Mouse (Mus musculus) embryo, embryonic 9.5 days (tissue): ENCODE results near the gene Padi4.

Experiments used
- DNase-seq: peaks from one replicate; pipeline ENCODE4 v3.0.0-alpha.2; 2017; ENCODE audit errors: extremely low spot score

The Padi4 gene

DNA sequence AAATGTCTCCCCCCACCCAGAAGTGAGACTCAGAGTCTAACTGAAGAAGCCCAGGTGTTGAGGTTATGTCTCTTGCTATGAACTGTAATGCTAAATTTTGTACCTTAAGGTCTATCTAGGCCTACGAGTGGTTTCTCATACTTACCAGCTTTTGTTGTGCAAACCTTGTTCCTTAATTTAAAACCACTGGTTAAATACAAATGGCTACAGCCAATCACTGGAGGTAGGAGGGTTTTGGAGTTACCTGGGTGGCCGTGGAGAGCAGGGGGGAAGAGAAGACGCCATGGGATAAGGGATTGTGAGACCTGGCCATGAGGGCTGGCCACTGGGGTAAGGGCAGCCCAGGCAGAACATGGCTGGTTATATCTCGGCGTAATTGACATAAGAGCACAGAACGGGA, 14.2 kb upstream of the Padi4 start:
- DNase-seq: no peak

DNA sequence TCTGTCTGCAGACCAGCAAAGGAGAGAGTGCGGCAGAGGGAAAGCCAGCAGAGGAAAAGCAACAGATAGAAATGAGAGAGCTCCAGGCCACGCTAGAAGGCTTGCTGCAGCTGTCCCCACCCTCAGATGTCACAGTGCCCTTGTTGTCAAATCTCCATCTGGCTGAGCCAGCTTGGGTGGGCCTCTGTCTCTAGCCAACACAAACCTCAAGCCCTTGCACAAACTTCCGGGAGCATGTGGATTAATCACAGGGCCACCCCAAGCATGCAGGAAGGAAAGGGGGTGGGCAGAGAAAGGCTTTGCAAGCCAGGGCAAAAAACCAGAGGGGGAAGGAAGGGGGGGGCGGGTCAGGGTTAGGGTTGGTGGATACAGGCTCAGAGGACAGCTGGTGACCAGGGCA, 13.4 kb upstream of the Padi4 start:
- DNase-seq: no peak

DNA sequence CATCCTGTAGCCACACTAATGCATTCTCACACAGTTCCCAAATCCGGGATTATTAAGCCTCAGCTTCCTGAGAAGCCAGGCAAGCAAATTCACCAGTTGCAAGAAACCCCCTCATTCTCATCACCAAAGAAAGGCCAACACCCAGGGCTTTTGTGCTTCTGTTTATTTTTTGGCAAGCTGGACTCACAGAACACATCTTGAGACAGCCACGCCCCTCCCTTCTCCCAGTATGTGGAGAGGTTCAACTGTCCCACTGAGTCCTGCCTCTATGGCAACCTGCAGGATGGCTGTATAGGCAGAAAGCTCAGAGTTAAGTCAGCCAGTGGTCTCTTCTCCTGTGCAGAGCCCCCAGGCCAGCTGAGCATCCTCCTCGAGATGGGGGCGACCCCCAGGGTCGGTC, 11.2 kb upstream of the Padi4 start:
- DNase-seq: no peak

DNA sequence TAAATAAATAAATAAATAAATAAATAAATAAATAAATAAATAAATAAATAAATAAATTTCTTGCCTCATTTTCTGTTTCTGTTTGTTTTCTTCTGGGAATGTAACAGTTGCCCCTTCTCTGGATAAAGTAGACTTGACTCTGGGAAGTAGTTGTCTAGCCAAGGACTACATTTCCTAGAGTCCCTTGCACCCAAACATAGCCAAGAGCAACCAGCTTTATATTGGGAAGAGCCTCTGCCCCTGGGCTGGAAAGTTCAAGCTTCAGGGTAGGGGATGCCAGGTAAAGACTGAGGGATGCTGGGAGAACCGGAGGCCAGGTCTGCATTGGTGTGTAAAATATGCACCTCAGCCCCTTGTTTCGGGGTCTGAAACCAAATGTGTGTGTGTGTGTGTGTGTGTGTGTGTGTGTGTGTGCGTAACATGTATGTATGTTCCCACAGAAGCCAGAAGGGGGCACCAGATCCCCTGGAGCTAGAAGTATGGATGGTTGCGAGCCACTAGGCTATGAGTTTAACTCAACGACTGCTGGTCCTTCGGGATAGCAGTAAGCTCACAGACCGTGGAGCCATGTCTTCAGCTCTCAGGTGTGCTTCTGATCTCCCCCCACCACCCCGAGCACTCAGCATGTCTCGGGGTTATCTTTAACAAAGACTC, 10.4 kb upstream of the Padi4 start:
- DNase-seq: no peak

DNA sequence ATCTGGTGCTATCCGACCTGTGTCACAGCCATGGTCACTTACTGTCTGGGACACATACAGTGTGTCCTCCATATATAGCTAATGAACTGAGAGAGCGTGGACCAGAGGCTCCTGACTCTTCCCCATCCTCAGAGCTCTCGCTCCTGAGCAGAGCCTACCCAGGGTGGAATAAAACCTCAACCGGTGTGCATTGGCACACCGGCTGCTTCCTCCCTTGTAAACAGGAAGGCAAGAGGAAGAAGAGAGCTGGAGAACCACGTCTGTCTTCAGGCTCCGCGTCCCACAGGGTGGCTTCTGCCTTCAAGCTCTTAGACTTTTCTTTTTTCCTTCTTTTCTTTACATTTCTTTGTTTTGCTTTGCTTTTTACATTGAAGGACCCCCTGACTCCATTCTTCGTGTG, 8.8 kb upstream of the Padi4 start:
- no peak for DNase-seq

DNA sequence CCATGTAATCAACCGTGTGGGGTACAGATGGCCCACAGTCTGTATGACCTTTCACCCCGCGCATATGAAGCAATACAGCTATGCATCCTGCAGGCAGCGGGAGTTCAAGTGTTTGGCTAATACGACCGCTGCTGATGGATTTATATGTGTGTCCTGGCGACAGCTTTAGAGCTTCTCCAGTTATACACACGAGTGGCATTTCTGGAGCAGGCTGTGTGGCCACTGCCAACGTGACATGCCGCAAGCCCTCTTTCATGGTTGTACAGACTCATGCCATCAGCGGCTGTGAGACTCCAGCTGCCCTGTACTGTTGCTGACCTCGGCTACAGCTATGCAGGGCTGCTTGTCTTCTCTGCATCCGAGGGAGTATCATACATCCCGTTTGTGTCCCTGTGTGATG, 6.5 kb upstream of the Padi4 start:
- no peak for DNase-seq

DNA sequence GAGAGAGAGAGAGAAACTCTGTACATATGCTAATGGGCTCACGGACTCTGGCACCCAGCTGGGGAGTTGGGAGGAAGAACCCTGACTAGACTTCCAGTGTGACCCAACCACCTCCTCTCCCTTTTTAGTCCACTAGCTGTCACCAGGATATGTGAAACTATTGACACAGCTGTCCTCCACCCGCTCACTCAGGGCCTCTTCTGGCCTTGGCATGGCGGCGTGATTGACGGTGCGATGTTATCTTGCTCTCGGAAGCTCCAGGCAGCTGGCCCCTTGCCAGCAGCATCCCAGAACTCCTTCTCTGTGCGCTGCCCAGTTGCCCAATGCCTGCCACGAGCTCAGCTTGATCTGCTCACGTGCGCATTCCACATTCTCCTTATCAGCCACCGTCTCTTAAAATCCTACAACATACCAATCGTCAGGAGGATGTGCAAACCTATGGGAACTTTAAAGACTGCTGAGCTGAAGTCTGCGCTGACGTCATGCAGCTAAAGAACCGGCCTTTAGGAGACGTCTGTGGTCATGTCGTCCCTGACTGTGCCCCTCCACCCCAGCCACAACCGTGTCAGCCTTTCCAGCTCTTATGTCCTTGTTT, 5.9 kb upstream of the Padi4 start:
- peak; percentile 45 for DNase-seq

DNA sequence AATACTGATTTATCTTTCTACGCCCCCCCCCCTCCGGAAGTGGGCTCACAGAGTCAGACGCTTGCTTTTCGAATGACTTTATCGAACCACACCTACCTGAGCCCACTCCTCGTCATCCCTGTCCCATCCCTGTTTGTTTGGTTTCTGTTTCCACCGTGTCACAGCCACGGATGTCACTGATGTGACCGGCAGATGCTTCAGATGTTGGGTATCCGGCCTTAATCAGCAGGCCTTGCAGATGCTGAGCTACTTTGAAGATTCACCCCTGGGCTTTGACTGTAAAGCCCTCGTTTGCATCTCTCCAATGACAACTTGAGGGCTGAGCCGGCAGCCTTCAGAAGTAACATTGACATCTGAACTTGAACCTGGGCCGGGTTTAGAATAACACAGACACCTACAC, 2.6 kb upstream of the Padi4 start:
- DNase-seq: no peak

DNA sequence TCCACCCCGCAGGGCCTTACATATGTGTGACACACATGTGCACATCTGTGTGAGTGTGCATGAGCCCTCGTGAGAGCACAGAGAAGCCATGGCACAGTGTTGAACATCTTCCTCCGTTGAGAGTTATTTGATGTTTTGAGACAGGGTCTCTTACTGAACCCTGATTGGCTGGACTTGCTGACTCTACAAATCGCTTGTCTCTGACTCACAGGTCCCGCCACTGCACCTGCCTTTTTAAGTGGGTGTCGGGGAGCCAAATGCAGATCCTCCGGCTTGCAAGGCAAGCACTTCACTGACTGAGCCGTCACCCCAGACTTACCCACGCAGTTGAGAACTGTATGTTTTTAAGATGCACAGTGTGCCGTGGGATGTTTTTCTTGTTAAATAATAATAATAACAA, 1.8 kb upstream of the Padi4 start:
- DNase-seq: no peak

DNA sequence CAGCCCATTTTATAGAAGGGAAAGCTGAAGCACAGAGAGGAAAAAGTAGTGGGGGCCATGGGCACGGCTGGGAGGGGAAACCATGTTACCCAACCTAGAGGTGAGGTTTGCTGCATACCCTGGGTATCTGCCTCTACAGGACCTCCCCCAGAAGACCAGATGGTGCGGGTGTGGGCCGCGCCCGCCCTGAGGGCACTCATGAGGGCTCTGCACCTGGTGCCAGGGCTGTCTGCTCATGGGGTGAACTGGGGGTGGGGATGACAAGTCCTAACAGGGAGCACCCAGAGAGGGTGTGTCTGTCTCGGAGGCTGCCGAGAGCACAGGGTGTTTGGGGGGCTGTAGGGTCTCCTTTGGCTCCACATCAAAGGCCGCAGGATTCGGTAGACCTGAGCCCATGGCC, 857 bp upstream of the Padi4 start:
- DNase-seq: no peak

DNA sequence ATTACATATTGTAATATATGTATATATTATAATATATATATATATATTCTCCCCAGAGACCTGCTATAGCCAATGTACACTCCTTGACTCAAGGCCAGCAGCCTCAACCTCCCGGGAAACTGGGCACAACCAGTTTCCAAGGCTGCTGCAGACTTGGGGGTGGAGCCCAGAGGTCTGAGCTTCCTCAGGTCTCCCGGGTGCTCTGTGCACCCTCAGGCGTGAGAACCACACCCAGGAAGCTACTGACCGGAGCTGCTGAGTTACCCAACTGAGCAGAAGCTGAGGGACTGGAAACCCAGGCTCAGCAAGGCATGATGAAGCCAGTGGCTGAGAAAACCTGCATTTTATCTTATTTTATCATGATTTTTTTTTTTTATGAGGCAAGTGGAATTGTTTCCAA, 2.9 kb downstream of the Padi4 start:
- DNase-seq: no peak

DNA sequence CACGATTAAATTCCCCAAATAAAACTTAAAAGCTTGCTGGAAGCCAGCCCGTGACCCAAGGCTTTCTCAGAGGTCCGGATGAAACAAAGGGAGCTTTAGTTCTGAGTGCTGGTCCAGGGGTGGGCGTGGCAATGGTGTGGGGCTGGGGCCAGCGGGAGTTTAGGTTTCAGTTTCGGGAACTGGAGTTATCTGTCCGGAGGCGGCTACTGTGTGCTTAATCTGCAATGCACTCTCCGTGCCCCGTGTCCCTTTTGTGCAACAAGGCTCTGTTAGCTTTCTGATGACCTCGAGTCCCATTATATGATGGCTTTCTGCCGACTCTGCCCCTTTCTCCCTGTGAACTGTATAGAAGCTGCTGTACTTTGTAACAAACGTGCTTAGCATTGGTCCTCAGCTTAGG, 3.6 kb downstream of the Padi4 start:
- peak; percentile 40 for DNase-seq

DNA sequence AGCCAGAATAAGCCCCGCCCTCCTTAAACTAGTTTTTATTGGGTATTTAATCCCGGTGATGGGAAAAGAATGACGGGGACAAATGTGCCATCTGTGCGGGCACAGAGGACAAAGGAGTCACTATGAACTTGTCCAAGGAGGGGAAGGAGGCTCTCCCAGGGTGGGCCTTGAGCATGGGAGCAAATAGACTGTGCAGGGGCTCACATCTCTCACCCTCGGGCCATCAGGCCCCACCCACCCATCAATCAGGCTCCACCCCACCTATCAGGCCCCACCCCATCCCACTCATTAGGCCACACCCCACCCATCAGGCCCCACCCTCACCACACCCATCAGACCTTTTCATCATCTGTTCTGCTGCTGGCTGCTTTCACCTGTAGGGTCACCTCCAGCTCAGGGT, 5.1 kb downstream of the Padi4 start:
- no peak for DNase-seq

DNA sequence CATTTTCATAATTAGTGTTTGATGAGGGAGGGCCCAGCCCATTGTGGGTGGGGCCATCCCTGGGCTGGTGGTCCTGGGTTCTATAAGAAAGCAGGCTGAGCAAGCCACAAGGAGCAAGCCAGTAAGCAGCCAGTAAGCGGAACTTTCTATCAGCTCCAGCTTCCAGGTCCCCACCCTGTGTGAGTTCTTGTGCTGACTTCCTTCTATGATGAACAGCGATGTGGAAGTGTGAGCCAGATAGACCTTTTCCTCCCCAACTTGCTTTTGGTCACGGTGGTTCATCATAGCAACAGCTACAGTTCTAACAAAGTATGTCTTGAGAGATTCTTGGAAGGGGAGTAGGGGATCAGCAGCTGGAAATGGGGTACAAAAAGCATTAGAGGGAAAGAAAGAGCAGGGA, 8.1 kb downstream of the Padi4 start:
- no peak for DNase-seq

DNA sequence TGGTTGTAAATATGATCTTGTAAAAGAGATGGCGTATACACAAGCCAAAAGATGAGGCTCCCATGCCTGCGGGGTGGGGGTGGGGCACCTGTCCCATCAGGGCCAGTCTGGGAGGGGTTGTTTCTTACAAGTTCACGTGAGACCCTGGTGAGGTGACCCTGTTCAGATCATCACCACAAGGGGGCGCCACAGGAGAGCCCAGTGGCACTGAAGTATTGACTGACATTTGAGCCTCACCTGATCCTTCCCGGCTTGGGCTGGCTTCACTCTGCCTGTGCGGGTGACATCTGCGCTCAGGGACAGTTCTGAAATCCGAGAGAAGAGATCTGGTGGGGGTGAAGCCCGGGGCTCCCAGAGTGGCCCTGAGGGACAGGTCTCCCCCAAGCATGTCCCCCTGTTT, 10.9 kb downstream of the Padi4 start:
- peak; percentile 64 for DNase-seq

DNA sequence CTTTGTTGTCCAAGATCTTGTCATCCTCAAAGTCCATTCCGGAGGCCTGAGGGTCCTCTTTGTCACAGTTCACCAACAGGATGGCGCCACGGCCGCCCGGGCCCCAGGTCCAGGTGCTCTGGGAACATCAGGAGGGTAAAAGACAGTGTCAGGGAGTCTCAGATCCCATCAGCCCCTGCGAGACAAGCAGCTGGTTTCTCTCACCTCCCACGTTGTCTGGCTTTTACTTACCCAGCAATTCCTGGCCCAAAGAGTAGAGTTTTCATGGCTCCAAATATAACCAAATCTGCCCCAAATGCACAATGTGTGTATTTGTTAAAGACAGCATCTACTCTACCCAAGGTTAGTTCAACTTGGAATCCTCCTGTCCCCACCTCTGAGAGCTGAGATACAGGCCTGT, 12.4 kb downstream of the Padi4 start:
- DNase-seq: no peak

DNA sequence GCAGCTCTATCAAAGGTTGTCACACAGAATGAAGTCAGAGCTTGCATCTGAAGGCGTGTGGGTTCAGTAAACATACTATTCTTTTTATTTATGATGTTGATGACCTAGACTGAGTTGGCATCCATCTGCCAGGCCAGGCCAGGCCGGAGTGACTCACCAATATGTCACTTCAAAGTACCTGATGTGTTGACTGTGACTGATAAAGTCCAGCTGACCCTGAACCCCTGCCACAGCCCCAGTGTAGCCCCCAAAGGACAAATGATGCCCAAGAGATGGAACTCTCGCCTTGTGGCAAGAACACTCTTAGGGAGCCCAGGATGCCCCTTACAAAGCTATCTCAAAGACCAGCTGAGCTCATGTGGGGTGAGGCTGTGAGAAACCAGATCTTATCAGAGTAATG, 18.2 kb downstream of the Padi4 start:
- DNase-seq: no peak

DNA sequence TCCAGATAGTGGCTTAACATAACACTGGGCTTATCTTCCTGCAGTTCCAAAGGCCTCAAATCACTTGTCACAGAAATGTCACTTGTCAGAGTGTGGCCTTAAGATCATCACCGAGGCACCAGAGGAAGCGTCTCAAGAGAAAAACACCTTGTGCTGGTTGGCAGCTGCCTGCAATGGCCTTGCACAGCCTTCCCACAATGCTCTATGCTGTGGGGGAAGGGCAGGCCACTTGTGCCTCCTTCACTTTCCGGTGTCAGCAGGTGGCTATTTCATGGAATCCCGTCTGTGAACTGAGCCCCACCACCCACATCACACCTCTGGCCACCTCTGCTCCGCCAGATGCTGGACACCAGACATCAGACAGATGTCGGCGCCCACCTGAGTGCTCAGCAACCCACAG, 20.7 kb downstream of the Padi4 start:
- no peak for DNase-seq

DNA sequence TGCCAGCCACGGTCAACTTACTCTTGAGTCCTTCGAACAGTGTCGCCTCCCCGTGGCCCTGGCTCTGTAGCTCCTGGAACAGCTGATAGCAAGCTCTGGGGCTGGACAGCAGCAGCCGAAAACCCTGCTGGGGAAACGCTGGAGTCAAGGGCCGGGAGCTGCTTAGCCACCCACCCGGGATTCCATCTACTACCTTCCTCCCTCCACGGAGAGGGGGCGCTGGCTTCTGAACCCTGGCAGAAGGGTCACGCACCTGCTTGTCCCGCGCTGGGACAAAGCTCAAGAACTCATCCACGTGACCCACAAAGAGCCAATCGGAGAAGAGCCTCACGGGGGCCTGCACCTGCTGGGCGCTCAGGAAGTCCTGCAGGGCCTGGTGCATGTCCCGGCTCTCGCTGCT, 23.7 kb downstream of the Padi4 start:
- DNase-seq: peak; percentile 67

DNA sequence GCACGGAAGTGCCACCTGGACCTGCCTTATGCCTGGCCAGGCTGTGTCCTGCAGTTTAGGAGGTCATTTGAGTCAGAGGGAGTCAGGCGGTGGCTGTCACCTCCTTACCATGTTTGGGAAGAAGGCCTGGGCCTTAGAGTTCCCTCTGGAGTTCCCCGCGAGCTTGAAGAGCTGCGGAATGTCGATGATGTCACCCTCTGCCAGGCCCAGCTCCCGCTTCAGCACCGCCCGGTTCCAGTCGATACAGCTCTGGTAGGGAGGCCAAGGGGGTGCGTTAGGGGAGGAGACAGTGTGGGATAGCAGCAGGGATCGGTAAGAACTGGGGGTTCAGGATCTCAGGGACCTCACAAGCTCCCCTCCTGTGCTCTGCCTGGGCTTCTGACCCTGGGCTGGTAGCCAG, 26.1 kb downstream of the Padi4 start:
- DNase-seq: no peak

DNA sequence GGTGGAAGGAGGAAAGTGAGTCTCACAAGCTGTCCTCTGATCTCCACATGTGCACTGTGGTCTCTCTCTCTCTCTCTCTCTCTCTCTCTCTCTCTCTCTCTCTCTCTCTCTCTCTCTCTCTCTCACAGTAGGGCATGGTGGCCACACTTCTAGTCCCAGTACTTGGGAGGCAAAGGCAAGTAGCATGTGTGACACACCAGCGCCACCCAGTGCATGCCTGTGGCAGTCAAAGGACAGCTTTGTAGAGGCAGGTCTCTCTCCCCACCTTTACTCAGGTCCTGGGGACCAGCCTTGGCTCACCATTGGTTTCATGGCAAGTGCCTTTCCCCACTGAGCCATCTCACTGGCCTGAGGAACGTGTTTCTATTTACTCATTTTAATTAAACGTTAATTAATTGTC, 29.4 kb downstream of the Padi4 start:
- DNase-seq: no peak

DNA sequence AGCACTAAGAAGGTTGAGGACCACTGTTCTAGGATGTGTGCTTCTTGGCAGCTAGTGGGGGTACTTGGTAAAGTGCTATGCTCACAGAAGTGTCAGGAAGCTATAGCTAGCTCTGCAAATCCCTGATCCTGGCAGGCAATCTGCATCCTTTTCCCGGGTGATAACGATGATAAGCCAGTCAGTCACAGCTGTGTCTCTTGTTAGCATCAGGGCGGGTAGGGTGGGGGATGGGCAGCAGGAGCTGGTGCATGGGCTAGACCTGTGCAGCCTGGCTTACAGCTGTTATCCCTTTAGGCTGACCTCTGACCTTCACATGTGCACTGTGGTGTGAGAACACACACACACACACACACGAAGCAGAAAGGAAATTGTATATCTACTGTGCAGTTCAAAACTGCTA, 30.9 kb downstream of the Padi4 start:
- no peak for DNase-seq

DNA sequence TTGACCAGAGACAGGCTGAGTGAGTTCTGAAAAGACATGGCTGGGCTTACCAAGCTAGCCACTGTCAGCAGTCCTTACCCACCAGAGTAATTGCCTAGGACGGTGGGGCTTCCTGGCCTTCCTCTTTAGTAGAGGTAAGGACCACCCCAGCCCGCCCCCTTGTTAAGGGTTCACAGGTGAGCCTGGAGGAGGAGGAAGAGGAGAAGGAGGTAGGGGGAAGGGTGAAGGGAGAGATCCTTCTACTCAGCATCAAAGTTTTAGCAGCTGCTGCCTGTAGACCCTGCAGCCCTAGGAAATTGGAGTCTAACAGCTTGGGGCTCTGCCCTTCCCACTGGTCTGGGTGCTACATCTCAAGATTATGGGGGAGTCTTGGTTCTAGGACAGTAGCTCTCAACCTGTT, 31.5 kb downstream of the Padi4 start, which contains the start of gene Padi6:
Gene Padi6, minus strand, starts transcription at position 101 of the 400 bp plus-strand sequence.
- no peak for DNase-seq

DNA sequence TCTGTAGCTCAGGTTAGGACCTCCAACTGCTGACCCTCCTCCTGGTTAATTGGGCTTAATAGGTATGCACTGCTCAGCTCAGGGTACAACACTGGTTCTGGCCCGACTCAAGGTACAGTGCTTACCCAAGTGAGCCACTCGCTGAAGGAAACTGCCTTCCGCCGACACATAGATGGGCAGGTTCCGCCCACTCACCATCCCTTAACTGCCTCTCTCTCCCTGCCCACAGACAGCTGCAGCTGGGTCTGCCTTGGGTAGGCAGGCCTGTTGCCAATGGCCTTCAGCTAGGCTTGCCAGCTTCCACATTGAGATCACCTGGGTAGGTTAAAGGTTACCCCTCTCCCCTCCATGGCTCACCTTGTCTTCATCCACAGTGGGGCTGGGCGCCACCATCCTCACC, 32.6 kb downstream of the Padi4 start:
- no peak for DNase-seq
